Mouse (Mus musculus) MEL (cell line): ENCODE results near the gene Gas2.

Source experiments
- CHD1 ChIP-seq: IDR thresholded peaks from 2 replicates; pipeline ENCODE4 v1.6.1; 2012; ENCODE audit warnings: low read depth, mild to moderate bottlenecking, inconsistent platforms, low read length, improper control_type of control experiment
- GATA1 ChIP-seq: IDR thresholded peaks from 2 replicates; pipeline ENCODE4 v1.6.1; 2011; ENCODE audit warnings: low read depth, low read length, improper control_type of control experiment
- MAFK ChIP-seq: IDR thresholded peaks from 2 replicates; pipeline ENCODE4 v1.6.1; 2011; ENCODE audit warnings: low read depth, mild to moderate bottlenecking, low read length, improper control_type of control experiment, borderline replicate concordance
- MXI1 ChIP-seq: IDR thresholded peaks from 2 replicates; pipeline ENCODE4 v1.6.1; 2011; ENCODE audit warnings: mild to moderate bottlenecking, low read depth, low read length, improper control_type of control experiment
- MYB ChIP-seq: IDR thresholded peaks from 2 replicates; pipeline ENCODE4 v1.6.1; 2011; ENCODE audit warnings: mild to moderate bottlenecking, low read depth, low read length, improper control_type of control experiment
- POLR2A ChIP-seq, 2 experiments: IDR thresholded peaks; 2 replicates each; pipeline ENCODE4 v1.6.1; 2011 to 2012; ENCODE audit warnings: low read length in 2 of 2, mild to moderate bottlenecking in 2 of 2, control low read depth in 1 of 2, improper control_type of control experiment in 1 of 2, low read depth in 1 of 2, moderate library complexity in 1 of 2; ENCODE audit not compliant: control insufficient read depth in 1 of 2, insufficient read depth in 1 of 2, poor library complexity in 1 of 2
- SIN3A ChIP-seq: IDR thresholded peaks from 2 replicates; pipeline ENCODE4 v1.6.1; 2012; ENCODE audit warnings: low read length, improper control_type of control experiment, inconsistent platforms
- USF1 ChIP-seq: IDR thresholded peaks from 2 replicates; pipeline ENCODE4 v1.6.1; 2014; ENCODE audit warnings: low read depth, mild to moderate bottlenecking, inconsistent platforms, low read length, improper control_type of control experiment, moderate library complexity

GRCm38 (mm10) chr7:51979271-51979670 lies 117.5 kb downstream of the Gas2 start:
- TF ChIP-seq USF1 (no peak), CHD1 (no peak), GATA1 (no peak), POLR2A (IDR thresholded peaks at IDR 0.05; ENCODE audit: control insufficient read depth in 1 of 2, insufficient read depth in 1 of 2, low read depth in 1 of 2, low read length in 2 of 2, poor library complexity in 1 of 2) (no peak), MXI1 (no peak), SIN3A (no peak), MYB (no peak), MAFK (no peak)
